Mouse (Mus musculus) adrenal gland, adult (tissue): ENCODE results near the gene Kmt2e.
A peak's percentile ranks its signal among the peaks of the same experiment; 100 is the strongest.

ENCODE experiments used
- DNase-seq, 2 experiments: peaks; one replicate each; pipeline ENCODE4 v3.0.0; 2022 to 2023; ENCODE audit warnings: low spot score in 1 of 2; ENCODE audit not compliant: inconsistent age in 2 of 2

Kmt2e gene

DNA sequence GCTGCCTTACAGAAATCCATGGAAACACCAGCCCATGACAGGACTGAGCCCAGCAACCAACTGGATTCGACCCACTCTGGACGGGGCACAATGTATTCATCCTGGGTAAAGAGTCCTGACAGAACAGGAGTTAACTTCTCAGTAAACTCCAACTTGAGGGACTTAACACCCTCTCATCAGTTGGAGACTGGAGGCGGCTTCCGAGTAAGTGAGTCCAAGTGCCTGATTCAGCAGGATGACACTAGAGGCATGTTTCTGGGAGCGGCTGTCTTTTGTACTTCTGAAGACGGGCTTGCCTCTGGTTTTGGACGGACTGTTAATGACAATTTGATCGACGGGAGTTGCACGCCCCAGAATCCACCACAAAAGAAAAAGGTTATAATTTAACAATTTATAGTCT lies 63.7 kb downstream of the Kmt2e start:
- no peak for DNase-seq

DNA sequence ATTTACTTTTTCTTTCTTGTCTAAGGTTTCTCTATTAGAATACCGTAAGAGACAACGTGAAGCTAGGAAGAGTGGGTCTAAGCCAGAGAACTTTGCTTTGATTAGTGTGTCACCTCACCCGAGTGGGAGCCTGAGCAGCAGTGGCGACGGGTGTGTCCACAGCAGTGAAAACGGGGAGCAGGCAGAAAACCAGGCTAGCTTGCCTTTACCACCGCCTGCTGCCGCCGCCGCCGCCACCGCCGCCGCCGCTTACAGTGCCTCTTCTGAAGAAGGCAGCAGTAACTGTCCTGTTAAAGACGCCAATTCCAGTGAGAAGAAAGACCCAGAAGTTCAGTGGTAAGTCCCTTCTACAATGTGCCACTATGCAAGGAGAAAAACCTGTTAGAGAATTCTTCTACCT lies 65.0 kb downstream of the Kmt2e start:
- no peak for DNase-seq

DNA sequence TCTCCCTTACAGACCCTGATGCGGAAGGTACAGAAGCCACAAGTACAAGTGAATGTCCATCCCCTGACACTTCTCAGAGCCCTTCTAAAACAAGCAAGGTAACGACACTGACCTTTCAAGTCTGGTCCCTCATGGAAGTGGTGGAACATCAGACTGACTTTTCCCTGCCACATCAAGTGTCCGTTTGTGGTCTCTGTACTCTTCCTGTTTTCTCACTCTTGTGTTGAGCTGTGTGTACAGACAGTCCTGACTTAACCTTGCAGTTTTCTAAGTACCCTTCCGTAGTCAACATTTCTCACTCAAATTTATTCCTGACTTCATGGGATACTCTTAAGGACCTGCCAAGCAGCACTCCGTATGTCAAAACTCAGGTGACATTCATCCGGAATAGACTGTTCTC lies 66.5 kb downstream of the Kmt2e start:
- no peak for DNase-seq

DNA sequence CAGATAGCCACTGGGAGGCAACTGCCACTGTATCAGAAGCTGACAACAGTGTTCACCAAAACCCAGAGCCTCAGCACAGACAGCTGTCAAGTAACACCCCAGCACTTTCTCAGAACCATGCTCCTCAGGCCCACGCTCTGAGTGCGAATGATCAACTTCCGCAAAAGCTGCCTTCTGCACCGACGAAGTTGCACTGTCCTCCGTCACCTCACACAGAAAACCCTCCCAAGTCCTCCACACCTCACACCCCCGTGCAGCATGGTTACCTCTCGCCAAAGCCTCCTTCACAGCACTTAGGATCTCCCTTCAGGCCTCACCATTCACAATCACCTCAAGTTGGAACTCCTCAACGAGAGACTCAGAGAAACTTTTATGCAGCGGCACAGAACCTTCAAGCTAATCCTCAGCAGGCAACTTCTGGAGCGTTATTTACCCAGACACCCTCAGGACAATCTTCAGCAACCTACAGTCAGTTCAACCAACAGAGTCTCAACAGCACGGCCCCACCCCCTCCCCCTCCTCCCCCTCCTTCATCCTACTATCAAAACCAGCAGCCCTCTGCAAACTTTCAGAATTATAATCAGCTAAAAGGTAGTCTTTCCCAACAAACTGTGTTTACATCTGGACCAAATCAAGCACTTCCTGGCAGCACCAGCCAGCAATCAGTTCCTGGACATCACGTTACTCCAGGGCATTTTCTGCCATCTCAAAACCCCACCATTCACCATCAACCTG lies 67.5 kb downstream of the Kmt2e start:
- DNase-seq: peak in 1 of 2 experiments; percentile 53

DNA sequence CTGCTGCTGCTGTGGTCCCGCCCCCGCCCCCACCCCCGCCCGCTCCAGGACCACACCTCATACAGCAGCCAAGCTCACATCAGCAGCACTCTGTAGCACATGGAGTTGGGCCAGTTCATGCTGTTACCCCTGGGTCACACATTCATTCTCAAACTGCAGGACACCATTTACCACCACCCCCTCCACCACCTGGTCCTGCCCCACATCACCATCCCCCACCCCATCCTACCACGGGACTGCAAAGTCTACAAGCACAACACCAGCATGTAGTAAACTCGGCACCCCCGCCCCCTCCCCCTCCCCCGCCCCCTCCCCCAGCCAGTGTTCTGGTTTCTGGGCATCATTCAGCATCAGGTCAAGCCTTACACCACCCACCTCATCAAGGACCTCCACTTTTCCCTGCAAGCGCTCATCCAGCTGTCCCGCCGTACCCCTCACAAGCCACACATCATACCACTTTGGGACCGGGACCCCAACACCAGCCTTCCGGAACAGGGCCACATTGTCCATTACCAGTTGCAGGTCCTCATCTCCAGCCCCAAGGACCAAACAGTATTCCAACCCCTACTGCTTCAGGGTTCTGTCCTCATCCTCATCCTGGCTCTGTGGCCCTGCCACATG lies 68.2 kb downstream of the Kmt2e start:
- DNase-seq: no peak

DNA sequence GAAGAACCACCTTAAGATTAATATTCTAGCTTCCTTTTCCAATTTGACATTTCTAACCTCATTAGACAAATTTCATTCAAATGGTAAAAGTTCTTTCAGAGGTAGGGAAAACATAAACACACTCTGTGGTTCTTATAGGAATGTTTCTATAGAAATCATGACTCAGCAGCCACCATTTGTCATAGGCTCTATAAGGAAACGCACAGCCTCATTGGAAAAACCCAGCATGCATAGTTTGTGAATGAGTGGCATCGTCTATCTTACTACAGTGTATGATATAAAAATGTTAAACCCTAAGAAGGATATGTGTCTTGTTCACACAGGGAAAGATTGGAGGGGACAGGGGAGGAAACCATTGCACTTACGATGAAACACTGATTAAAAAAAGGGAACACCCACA lies 71.3 kb downstream of the Kmt2e start:
- DNase-seq: no peak

DNA sequence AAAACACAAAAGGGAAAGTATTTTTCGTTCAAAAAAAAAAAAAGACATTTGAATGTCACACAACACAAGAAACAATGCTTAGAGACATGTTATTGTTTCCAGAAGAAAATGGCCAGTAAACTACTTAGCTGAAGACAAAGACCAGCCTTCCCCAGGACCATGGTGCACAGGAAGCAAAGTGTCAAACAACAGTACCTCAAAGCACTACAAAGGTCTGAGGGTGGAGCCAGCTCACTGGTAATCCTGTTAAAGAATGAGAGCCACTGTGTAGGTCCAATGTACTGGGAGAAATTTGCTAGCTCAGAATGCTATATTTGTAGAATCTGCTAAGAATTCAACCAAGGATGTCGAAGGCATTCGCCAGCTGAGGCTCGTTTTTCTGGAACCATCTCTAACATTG lies 73.0 kb downstream of the Kmt2e start:
- DNase-seq: no peak

DNA sequence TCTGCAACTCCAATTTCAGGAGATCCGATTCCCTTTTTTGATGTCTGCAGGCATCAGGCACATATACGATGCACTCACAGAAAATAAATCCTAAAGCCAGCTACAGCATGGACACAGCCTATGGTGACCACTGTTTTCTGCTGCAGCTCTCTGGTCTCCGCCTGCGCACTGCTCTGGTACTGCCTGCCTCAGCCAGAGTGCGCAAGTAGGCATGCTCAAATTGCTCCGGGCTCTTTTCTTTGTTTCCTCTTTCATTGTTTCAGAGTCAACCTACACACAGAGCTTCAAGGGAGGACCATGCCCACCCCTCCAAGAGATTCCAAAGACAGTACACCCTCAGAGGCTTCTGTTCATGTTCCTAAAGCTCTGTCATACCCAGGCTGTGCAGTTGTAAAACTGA lies 74.4 kb downstream of the Kmt2e start:
- no peak for DNase-seq

DNA sequence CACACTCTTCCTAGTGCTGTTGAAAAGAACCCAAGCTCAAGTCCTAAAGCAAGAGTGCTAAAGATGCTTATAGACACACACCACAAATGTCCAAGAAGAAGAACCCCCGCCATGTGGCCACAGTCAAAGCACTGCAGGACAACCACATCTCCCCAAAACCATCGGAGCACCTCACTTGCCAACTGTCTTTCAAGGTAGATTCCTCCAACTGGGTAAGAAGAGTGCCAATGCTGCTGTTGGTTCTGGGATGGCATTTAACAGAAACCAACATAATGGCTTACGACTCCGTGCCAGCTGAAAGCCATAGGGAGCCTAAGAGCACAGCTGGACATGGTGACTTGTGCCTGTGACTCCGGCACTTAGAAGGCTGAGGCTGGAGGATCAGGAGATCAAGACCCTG lies 77.2 kb downstream of the Kmt2e start:
- no peak for DNase-seq

DNA sequence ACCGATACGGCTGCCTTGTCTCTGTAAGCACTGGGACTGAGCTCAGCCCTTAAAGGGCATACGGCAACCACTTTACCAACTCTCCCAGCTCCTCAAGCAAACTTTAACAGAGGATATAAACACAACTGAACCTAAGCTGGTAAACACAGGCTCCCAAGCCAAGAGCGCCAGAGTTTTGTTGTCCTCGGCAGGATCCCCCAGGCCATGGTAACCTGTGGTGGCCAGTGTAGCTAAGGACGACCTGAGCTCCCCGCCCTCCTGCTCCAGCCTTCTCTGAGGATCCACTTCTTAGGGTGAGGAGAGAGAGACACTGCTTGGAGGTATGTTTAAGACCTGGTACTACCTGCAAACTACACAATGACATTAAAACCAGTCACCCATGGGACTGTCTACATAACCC lies 78.3 kb downstream of the Kmt2e start:
- DNase-seq: no peak

DNA sequence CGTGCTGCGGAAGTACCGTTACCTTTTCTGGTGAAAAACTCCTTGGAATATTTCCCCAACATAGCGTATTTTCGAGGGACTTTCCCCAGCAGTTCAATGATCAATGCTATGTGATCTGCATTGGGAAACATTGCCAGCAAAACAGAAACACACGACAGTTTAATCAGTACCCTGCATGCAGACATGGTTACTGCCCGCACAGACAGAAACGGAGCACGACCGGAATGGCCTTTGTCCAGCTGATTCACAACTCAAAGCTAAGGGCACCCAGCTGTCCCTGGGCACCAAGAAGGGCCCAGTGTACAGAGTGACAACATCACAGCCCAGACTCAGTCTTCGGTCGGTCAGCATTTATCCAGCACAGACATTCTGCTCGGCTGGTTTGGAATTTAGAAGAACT lies 79.2 kb downstream of the Kmt2e start:
- no peak for DNase-seq

DNA sequence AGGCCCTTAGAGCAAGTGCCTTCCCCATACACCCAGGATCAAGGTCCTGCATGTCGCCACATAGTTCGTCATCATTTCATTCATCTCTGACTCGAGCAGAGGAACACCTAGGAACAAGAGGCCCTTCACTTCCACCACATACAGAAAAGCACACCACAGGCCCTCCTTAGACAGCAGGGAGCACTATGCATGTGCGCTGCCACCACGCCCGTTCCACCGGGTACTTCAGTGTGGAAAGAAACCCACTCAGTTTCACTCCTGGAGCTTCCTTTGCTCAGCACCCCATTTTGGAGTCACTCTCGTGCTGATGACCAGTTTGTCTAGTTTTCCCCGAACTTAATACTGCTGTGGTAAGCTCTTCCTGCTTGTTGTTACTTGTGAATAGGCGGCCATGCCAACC lies 80.8 kb downstream of the Kmt2e start:
- no peak for DNase-seq

DNA sequence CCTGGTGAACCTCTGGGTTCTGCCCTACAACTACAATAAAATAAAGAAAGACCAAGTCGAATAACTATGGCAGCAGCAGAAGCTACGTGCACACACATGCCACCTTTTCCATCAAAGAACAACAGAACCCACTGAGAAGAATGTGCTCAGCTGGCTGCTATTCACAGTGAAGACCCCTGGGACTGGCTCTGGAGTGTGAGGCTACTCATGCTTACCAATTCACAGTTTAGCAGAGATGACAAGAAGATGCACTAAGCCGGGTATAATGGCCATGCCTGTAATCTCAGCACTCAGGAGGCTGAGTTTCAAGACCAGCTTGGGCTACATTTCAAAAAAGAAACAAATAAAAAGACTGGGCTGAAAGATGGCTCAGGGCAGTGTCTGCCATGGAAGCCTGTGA lies 82.7 kb downstream of the Kmt2e start:
- DNase-seq: no peak

DNA sequence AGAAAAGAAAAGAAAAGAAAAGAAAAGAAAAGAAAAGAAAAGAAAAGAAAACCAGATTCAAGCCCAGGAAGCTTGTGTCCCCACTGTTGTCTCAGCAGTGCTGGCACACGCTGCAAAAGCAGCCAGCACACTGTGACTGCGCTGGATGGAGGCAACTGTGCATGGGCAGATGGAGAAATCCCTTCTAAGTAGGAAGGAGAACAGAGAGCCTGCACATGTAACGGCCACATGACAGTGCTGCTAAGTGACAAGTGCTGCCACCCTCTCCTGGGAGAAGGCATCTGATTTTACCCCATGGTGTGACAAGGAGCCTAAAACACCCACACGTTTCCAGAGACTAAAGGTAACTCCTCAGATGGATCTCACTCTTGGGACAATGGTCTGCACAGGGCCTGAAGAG lies 83.6 kb downstream of the Kmt2e start:
- no peak for DNase-seq

DNA sequence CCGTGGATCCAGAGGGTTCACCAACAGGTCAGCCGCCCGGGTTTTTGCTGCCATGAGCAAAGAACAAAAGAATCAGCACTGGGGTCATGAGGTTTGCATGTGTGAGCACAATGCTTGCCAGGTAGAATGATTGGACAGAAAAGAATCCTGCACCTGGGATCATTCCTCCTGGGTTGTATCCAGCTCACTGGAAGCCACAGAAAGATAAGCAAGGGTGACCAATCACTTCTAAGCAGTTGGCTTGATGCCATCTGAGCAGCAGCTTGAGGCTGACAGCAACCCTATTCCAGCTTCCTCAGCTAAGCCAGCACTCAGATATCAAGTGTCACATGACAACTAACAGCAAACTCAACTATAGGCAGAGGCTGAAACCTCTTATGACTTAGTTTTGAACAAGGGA lies 84.4 kb downstream of the Kmt2e start:
- peak; percentile 42 to 64 for DNase-seq

DNA sequence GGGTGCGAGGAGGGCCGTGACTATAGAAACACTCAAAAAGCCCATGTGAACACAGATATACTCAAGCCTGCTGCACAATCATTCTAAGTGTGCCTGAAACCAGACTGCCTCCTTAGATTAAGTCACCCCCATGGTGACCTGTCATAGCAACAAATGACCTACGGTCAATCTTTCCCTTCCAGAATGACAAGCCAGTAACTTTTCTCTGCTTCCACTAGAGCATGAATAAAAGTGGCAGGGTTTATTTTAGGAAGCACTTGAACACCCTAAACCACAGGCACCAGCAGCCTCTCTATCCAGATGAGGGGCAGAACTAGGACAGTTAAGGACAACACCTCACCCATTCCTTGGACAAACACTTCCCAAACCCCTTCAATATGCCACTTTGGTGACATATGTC lies 85.4 kb downstream of the Kmt2e start:
- no peak for DNase-seq

DNA sequence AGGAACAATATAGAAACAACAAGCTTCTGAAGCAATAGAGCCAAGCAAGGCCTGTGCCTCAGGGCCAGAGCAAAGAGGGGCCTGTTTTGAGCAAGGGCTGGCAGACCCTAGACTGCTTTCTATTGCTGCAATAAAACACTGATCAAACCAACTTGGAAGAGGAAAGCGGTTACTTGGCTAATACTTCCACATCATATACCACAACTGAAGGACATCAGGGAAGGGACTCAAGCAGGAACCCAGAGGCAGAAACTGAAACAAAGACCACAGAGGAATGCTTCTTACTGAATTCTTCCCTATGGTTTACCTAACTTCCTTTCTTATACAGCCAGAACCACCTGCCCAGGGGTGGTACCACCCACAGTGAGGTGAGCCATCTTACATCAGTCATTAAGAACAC lies 87.4 kb downstream of the Kmt2e start:
- no peak for DNase-seq

DNA sequence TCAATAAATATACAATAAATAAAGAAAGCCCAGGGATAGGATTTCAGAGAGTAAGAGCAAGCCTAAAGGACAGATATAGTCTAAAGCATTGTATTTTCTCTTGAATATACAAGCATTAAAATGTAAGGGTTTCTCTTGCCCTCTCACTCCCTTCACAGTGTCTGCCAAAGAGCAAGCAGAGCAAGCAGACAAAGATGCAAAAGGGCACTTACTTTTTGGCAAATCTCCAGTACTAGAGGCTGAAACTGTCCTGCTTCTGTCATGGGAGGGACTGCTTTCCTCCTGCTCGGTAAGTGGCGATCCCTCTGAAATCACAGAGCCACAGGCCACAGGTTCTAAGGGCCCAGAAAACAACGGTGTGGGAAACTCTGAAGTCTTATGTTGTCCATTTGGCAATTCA lies 89.7 kb downstream of the Kmt2e start:
- DNase-seq: peak in 1 of 2 experiments; percentile 46

DNA sequence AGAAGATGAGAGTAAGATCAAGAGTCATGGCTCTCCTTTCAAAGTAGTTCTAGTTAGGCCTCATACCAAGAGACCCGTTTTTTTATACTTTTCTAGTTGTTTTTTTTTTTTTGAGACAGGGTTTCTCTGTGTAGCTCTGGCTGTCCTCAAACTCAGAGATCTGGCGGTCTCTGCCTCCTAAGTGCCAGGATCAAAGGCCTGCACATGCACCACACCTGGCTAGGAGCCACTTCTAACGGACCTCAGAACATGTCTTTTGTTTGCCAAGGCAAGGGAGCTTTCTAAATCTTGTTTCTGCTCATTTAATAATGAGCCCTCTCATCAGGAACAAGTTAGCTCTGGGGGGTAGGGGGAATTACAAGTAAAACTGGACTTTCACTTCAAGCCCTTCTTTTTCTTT lies 90.4 kb downstream of the Kmt2e start:
- no peak for DNase-seq

DNA sequence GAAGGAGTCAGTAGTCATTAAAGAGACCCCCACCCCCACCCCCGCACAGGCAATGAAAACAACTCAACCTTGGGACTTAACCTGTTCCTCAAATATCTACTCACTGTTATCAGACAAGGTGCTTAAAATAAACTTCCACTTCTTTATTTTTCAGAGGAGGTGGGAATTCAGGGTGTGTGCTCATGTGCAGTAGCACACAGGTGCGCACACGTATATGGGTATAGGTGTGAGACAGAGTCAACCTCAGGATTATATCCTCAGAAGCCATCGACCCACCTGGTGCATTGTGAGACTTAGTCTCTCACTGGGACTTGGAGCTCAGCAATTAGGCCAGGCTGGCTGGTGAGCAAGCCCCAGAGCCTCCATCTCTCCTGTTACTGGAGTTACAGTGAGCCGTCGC lies 96.9 kb downstream of the Kmt2e start:
- no peak for DNase-seq

DNA sequence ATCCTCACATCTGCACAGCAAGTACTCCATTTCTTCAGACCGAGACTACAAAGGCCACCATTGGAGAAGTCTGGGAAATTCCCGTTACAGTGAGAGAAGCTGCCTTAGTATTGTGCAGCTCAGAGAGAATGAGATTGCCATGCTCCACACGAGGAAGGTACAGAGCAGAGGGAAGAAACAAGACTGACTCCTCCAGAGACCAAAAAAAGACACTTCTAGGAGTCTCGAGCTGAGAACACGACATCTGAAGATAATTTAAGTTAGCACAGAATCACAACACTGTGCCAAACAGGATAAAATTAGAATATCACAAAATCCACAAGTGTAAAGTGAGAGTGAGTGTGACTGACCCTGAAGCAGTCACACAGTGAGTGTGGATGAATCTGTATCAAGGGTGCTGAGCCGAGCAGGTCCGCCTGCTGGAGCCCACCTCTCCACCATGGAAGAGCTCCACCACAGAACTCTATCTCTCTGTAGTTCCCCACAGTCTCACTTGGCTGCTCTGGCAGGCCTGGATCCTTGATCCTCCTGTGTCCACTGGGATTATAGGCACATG lies 97.4 kb downstream of the Kmt2e start:
- no peak for DNase-seq

DNA sequence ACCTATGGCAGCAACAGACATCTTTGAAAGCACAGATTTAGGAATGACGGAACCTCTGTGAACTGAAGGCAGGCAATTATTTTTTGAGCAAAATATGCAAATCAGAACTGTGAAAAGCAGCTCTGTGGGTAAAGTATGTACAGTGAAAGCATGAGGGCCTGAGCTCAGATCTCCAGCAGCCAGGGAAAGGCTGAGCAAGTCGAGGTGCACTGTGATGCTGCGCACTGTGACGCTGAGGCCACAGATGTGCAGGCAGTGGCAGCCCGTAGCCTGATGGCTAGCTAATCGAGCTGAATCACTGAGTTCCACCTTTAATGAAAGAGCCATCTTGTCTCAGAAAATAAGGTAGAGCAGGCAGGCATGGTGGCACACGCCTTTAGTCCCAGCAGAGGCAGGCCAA lies 101.5 kb downstream of the Kmt2e start:
- DNase-seq: no peak

DNA sequence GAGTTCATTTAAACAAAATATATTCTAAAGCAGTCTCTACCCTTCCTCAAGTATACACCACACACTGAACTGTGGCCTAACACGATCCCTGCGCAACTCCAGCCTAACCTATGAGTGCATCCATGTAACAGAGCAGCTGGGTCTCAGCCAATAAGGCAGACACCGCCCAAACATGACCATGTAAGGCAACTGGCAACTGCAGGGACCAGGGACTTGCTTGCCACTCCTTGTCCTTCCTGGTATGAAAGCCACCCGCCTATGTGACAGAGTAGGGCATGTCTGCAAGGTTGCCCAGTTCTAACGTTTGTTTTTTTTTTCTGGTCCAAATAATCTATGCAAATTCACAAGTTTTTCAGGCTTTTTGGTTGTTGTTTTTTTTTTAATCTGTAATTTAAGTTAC lies 117.4 kb downstream of the Kmt2e start:
- DNase-seq: no peak
